Mouse (Mus musculus): ENCODE measurements around the gene Trpv2. TPM values are rescaled to one million over a fixed set of nuclear protein-coding genes. Genes with fewer than 3 reads are reported as not detected.
"Not testable (repeated sequence)": the region's sequence is repeated elsewhere in the genome, so short reads cannot be mapped to it uniquely, and the experiment has no call there.

The Trpv2 gene
- polyA plus RNA-seq, 1 experiment from 2014 or later = 8.9 TPM

- Histone ChIP-seq H3K9me3 (ENCODE audit: control insufficient read depth, low read length) (no peaks in the 10 kb centered on the region), H3K4me3 (ENCODE audit: low read depth, low read length) (no peak overlapping the region), H3K4me2 (replicated peaks; ENCODE audit: low read depth, low read length) (peak overlapping the region; percentile 21), H3K27me3 (ENCODE audit: control insufficient read depth, insufficient read depth, low read length) (no peaks in the 10 kb centered on the region), H3K36me3 (ENCODE audit: control insufficient read depth, insufficient read depth, low read length) (no peaks in the 10 kb centered on the region), H3K27ac (ENCODE audit: low read depth, low read length) (no peak overlapping the region), H3K4me1 (replicated peaks; ENCODE audit: control insufficient read depth, insufficient read depth, low read length) (0 out of 2 replicates have a peak, but pooled peaks cover 7% of the 10 kb centered on the region), H3K9ac (ENCODE audit: low read depth, low read length) (no peak overlapping the region)
- 55% methylated on average over 8 of the region's 8 CpGs for WGBS
- DNase-seq (ENCODE audit: low spot score) = no peak
- ATAC-seq (ENCODE audit: low FRiP score) = no peak
Observed at GRCm38 (mm10) chr11:62645732-62646494, 71.6 kb downstream of the Trpv2 start.

GRCm38 (mm10) chr11:62646495-62646843 lies 72.2 kb downstream of the Trpv2 start:
- no peak for ATAC-seq (ENCODE audit: low FRiP score)
- H3K36me3 ChIP-seq (ENCODE audit: control insufficient read depth, insufficient read depth, low read length) = no peaks in the 10 kb centered on the region
- 0 out of 2 replicates have a peak, but pooled peaks cover 7% of the 10 kb centered on the region for H3K4me1 ChIP-seq (replicated peaks; ENCODE audit: control insufficient read depth, insufficient read depth, low read length)
- H3K27ac ChIP-seq (ENCODE audit: low read depth, low read length) = no peak overlapping the region
- H3K9ac ChIP-seq (ENCODE audit: low read depth, low read length) = no peak overlapping the region
- no peak overlapping the region for H3K4me3 ChIP-seq (ENCODE audit: low read depth, low read length)
- WGBS = 71% methylated on average over 4 of the region's 4 CpGs
- no peaks in the 10 kb centered on the region for H3K27me3 ChIP-seq (ENCODE audit: control insufficient read depth, insufficient read depth, low read length)
- DNase-seq (ENCODE audit: low spot score) = no peak
- H3K4me2 ChIP-seq (replicated peaks; ENCODE audit: low read depth, low read length) = peak overlapping the region; percentile 98
- H3K9me3 ChIP-seq (ENCODE audit: control insufficient read depth, low read length) = no peaks in the 10 kb centered on the region

- Histone ChIP-seq H3K27me3 (ENCODE audit: control insufficient read depth, insufficient read depth, low read length) (no peaks in the 10 kb centered on the region), H3K4me3 (ENCODE audit: low read depth, low read length) (peak overlapping the region; percentile 78), H3K4me2 (replicated peaks; ENCODE audit: low read depth, low read length) (peak overlapping the region; percentile 98), H3K9ac (ENCODE audit: low read depth, low read length) (no peak overlapping the region), H3K4me1 (replicated peaks; ENCODE audit: control insufficient read depth, insufficient read depth, low read length) (0 out of 2 replicates have a peak, but pooled peaks cover 7% of the 10 kb centered on the region), H3K36me3 (ENCODE audit: control insufficient read depth, insufficient read depth, low read length) (no peaks in the 10 kb centered on the region), H3K9me3 (ENCODE audit: control insufficient read depth, low read length) (no peaks in the 10 kb centered on the region), H3K27ac (ENCODE audit: low read depth, low read length) (no peak overlapping the region)
- ATAC-seq (ENCODE audit: low FRiP score) (no peak), DNase-seq (ENCODE audit: low spot score) (no peak)
- WGBS = 45% methylated on average over 7 of the region's 7 CpGs
Observed at GRCm38 (mm10) chr11:62646958-62647515, 72.8 kb downstream of the Trpv2 start.

GRCm38 (mm10) chr11:62647661-62648590 lies 73.6 kb downstream of the Trpv2 start, which contains the start of gene Lrrc75a:
Lrrc75a (minus strand) TSS chr11:62648523.
- no peaks in the 10 kb centered on the region for H3K36me3 ChIP-seq (ENCODE audit: control insufficient read depth, insufficient read depth, low read length)
- H3K27me3 ChIP-seq (ENCODE audit: control insufficient read depth, insufficient read depth, low read length) = no peaks in the 10 kb centered on the region
- H3K9me3 ChIP-seq (ENCODE audit: control insufficient read depth, low read length) = no peaks in the 10 kb centered on the region
- H3K4me1 ChIP-seq (replicated peaks; ENCODE audit: control insufficient read depth, insufficient read depth, low read length) = 0 out of 2 replicates have a peak, but pooled peaks cover 7% of the 10 kb centered on the region
- H3K4me3 ChIP-seq (ENCODE audit: low read depth, low read length) = peak within 1 kb of the TSS; percentile 78
- peak within 1 kb of the TSS; percentile 72 for H3K9ac ChIP-seq (ENCODE audit: low read depth, low read length)
- DNase-seq (ENCODE audit: low spot score) (peak; percentile 69), ATAC-seq (ENCODE audit: low FRiP score) (peak; percentile 77)
- H3K27ac ChIP-seq (ENCODE audit: low read depth, low read length) = peak within 1 kb of the TSS; percentile 65
- WGBS = 2% methylated on average over 26 of the region's 86 CpGs
- H3K4me2 ChIP-seq (replicated peaks; ENCODE audit: low read depth, low read length) = peak within 1 kb of the TSS; percentile 98

GRCm38 (mm10) chr11:62648591-62649391 lies 74.5 kb downstream of the Trpv2 start, which contains the start of gene Mmgt2:
Mmgt2 (plus strand) TSS chr11:62648664.
- Histone ChIP-seq H3K4me1 (replicated peaks; ENCODE audit: control insufficient read depth, insufficient read depth, low read length) (0 out of 2 replicates have a peak, but pooled peaks cover 7% of the 10 kb centered on the region), H3K36me3 (ENCODE audit: control insufficient read depth, insufficient read depth, low read length) (no peaks in the 10 kb centered on the region), H3K4me2 (replicated peaks; ENCODE audit: low read depth, low read length) (peak within 1 kb of the TSS; percentile 98), H3K9ac (ENCODE audit: low read depth, low read length) (peak within 1 kb of the TSS; percentile 72), H3K4me3 (ENCODE audit: low read depth, low read length) (peak within 1 kb of the TSS; percentile 78), H3K27me3 (ENCODE audit: control insufficient read depth, insufficient read depth, low read length) (no peaks in the 10 kb centered on the region), H3K9me3 (ENCODE audit: control insufficient read depth, low read length) (no peaks in the 10 kb centered on the region), H3K27ac (ENCODE audit: low read depth, low read length) (peak within 1 kb of the TSS; percentile 65)
- DNase-seq (ENCODE audit: low spot score) = peak; percentile 98
- peak; percentile 90 for ATAC-seq (ENCODE audit: low FRiP score)
- WGBS = 2% methylated on average over 26 of the region's 53 CpGs

- not testable (repeated sequence) for H3K27ac ChIP-seq (ENCODE audit: low read depth, low read length); H3K36me3 ChIP-seq (ENCODE audit: control insufficient read depth, insufficient read depth, low read length); DNase-seq (ENCODE audit: low spot score); H3K9ac ChIP-seq (ENCODE audit: low read depth, low read length); H3K9me3 ChIP-seq (ENCODE audit: control insufficient read depth, low read length); H3K27me3 ChIP-seq (ENCODE audit: control insufficient read depth, insufficient read depth, low read length); H3K4me1 ChIP-seq (replicated peaks; ENCODE audit: control insufficient read depth, insufficient read depth, low read length); H3K4me3 ChIP-seq (ENCODE audit: low read depth, low read length); ATAC-seq (ENCODE audit: low FRiP score); H3K4me2 ChIP-seq (replicated peaks; ENCODE audit: low read depth, low read length)
- 83% methylated on average over 4 of the region's 4 CpGs for WGBS
Observed at GRCm38 (mm10) chr11:62649803-62650202, 75.5 kb downstream of the Trpv2 start.

Measured in hindbrain, embryonic 11.5 days (tissue).